ENCODE assay signal across 8 mouse cellular contexts in the genomic region with DNA sequence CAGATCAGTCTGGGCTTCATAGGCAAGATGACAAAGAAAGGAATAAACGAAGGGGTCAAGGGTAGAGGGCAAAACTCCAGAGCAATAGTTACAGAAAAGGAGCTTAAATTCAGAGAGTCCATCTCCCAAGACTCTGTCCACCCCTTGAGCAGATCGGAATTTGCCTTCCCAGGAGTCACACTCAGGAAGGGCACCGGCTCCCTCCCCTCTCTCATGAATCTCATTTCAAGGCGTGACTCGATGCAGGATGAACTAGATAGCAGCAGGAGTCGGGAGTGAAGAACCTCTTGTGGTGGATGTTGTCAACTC. TPM values are rescaled to one million over a fixed set of nuclear protein-coding genes. Genes with fewer than 3 reads are reported as not detected.
A peak's percentile ranks its signal among the peaks of the same experiment; 100 is the strongest.
DNase-seq lines count a peak whose midpoint lies in the region; ATAC-seq and TF ChIP-seq lines count a peak whose summit lies in the region.

No protein-coding gene starts in this region.

- H3K27me3 ChIP-seq in C2C12 (ENCODE audit: control insufficient read depth, insufficient read depth, insufficient read length) = peaks cover 14% of the 10 kb centered on the region
- no peaks in the 10 kb centered on the region for H3K27me3 ChIP-seq in forebrain, embryonic 16.5 days (replicated peaks; ENCODE audit: control insufficient read depth, insufficient read depth, low read length)

- H3K4me1 ChIP-seq in forebrain, embryonic 16.5 days (replicated peaks; ENCODE audit: control insufficient read depth, insufficient read depth, low read length) = peaks cover 6% of the 10 kb centered on the region; the same call in 1 of the 2 replicates

- WGBS in forebrain, embryonic 16.5 days = under 1% methylated on average over 6 of the region's 6 CpGs
- WGBS in macrophage (ENCODE audit: missing documents) = 6% methylated on average over 6 of the region's 6 CpGs

- H3K79me2 ChIP-seq in C2C12 (ENCODE audit: control insufficient read depth, insufficient read depth) (no peaks in the 10 kb centered on the region), macrophage (ENCODE audit: inconsistent target) (no peaks in the 10 kb centered on the region)

- peak; percentile 79 for ATAC-seq in cerebellum, adult (ENCODE audit: insufficient number of reproducible peaks, low FRiP score, low TSS enrichment)
- peak; percentile 59 for ATAC-seq in forebrain, embryonic 16.5 days

- no peak for TF ChIP-seq CTCF in C2C12 (IDR thresholded peaks at IDR 0.05; ENCODE audit: control insufficient read depth, insufficient read depth, insufficient read length)

- no peaks in the 10 kb centered on the region for H3K9me3 ChIP-seq in forebrain, embryonic 16.5 days (ENCODE audit: control insufficient read depth, low read length)

- peak overlapping the region; percentile 85 for H3K9ac ChIP-seq in forebrain, embryonic 16.5 days (replicated peaks; ENCODE audit: low read depth, low read length)

- no peak for DNase-seq in cerebellum, postnatal 4 days (ENCODE audit: low spot score in 2 of 2)
- DNase-seq in frontal cortex, postnatal 25 days (ENCODE audit: low spot score in 2 of 2) = no peak
- DNase-seq in right cerebral cortex, postnatal 4 days = no peak
- DNase-seq in gastrocnemius, postnatal 10 days = no peak

- peak overlapping the region; percentile 86 for H3K27ac ChIP-seq in forebrain, embryonic 16.5 days (ENCODE audit: low read length)
- H3K27ac ChIP-seq in macrophage = peak overlapping the region; percentile 86

- H3ac ChIP-seq in C2C12 (ENCODE audit: control insufficient read depth, insufficient read length, low read depth) = peak overlapping the region; percentile 43

- peak overlapping the region; percentile 76 for H3K4me2 ChIP-seq in forebrain, embryonic 16.5 days (ENCODE audit: low read length)

- H3K4me3 ChIP-seq in C2C12 (ENCODE audit: insufficient read depth, poor library complexity, severe bottlenecking) = peak overlapping the region; percentile 31
- H3K4me3 ChIP-seq in forebrain, embryonic 16.5 days (replicated peaks; ENCODE audit: low read length) = peak overlapping the region; percentile 69
- H3K4me3 ChIP-seq in macrophage (ENCODE audit: inconsistent target) = peak overlapping the region; percentile 48

- H3K79me3 ChIP-seq in C2C12 (ENCODE audit: low read depth) = no peaks in the 10 kb centered on the region

- no peaks in the 10 kb centered on the region for H3K36me3 ChIP-seq in C2C12 (ENCODE audit: control insufficient read depth, insufficient read depth)
- H3K36me3 ChIP-seq in forebrain, embryonic 16.5 days (ENCODE audit: control insufficient read depth, insufficient read depth) = no peaks in the 10 kb centered on the region
- no peaks in the 10 kb centered on the region for H3K36me3 ChIP-seq in macrophage (ENCODE audit: inconsistent target)

TF ChIP-seq in C2C12, 6 proteins besides CTCF, POLR2A, EP300 and RAD21:
- TF ChIP-seq FOSL1 (IDR thresholded peaks at IDR 0.05; ENCODE audit: insufficient read depth, low read length, poor library complexity, severe bottlenecking) (no peak), MAX (IDR thresholded peaks at IDR 0.05) (no peak), USF1 (IDR thresholded peaks at IDR 0.05; ENCODE audit: low read depth) (no peak), MYOG (IDR thresholded peaks at IDR 0.05; ENCODE audit: control insufficient read depth, extremely low read depth, insufficient read length) (no peak), MYOD1 (IDR thresholded peaks at IDR 0.05; ENCODE audit: control insufficient read depth, insufficient read length, low read depth) (no peak), CEBPB (IDR thresholded peaks at IDR 0.05; ENCODE audit: low read depth) (no peak)

RNA-seq across cellular contexts. Expression of a gene that starts 15.7 kb away (rescaled TPM):
- polyA plus RNA-seq in C2C12 (2012; fragmentation: generic; extraction: Trizol) (not detected), macrophage (2018) (not detected in 3 replicates)
- not detected in 2 replicates for polyA plus RNA-seq in forebrain, embryonic 16.5 days (2015; fragmentation: Nextera tagmentation; extraction: Ambion mirVana)
- total RNA-seq in macrophage (2018; cell fraction: chromatin; rRNA removed) = not detected
- total RNA-seq in macrophage (2018; cell fraction: cytosol; rRNA removed) = not detected
- not detected for total RNA-seq in macrophage (2018; cell fraction: nucleus; rRNA removed)
- total RNA-seq in gastrocnemius, postnatal 10 days (2021) = under 1 TPM in 1 of 2 experiments, not detected in 1; 0.47 TPM

RNA-seq across cellular contexts. Expression of a gene that starts 28.0 kb away (rescaled TPM):
- 47.9 TPM for polyA plus RNA-seq in C2C12 (2012; fragmentation: generic; extraction: Trizol)
- polyA plus RNA-seq in forebrain, embryonic 16.5 days (2015; fragmentation: Nextera tagmentation; extraction: Ambion mirVana) = 122 and 125 TPM in 2 replicates
- total RNA-seq in macrophage (2018; cell fraction: chromatin; rRNA removed) = 100 to 1,000 TPM in 20 of 26 experiments, 10 to 100 TPM in 6; 85.9 to 207 (median 109) TPM
- total RNA-seq in macrophage (2018; cell fraction: cytosol; rRNA removed) = 100 to 1,000 TPM in 16 of 26 experiments, 10 to 100 TPM in 10; 87.8 to 124 (median 106) TPM
- total RNA-seq in macrophage (2018; cell fraction: nucleus; rRNA removed) = 100 to 1,000 TPM in 17 of 26 experiments, 10 to 100 TPM in 9; 88.1 to 191 (median 105) TPM
- polyA plus RNA-seq in macrophage (2018) = 70.2 to 81.3 TPM (median 77.0 TPM) in 3 replicates
- total RNA-seq in gastrocnemius, postnatal 10 days (2021) = 10 to 100 TPM; 39.7 to 49.1 TPM

RNA-seq across cellular contexts. Expression of a gene that starts 31.6 kb away (rescaled TPM):
- polyA plus RNA-seq in C2C12 (2012; fragmentation: generic; extraction: Trizol) = 6.1 TPM
- 19.1 and 22.5 TPM in 2 replicates for polyA plus RNA-seq in forebrain, embryonic 16.5 days (2015; fragmentation: Nextera tagmentation; extraction: Ambion mirVana)
- 10 to 100 TPM in 1 of 26 experiments, 1 to 10 TPM in 25; 1.2 to 20.4 (median 3.5) TPM for total RNA-seq in macrophage (2018; cell fraction: chromatin; rRNA removed)
- total RNA-seq in macrophage (2018; cell fraction: cytosol; rRNA removed) = 1 to 10 TPM; 2.0 to 8.5 (median 6.6) TPM
- 10 to 100 TPM in 4 of 26 experiments, 1 to 10 TPM in 22; 2.1 to 12.8 (median 4.9) TPM for total RNA-seq in macrophage (2018; cell fraction: nucleus; rRNA removed)
- polyA plus RNA-seq in macrophage (2018) = 6.9 to 7.9 TPM (median 7.7 TPM) in 3 replicates
- total RNA-seq in gastrocnemius, postnatal 10 days (2021) = 10 to 100 TPM; 14.5 to 19.2 TPM
